ENCODE assay signal across 12 mouse cellular contexts in genomic region chr13:51595404-51595803, GRCm38 (mm10). TPM values are rescaled to one million over a fixed set of nuclear protein-coding genes. Genes with fewer than 3 reads are reported as not detected.
A peak's percentile ranks its signal among the peaks of the same experiment; 100 is the strongest.
DNase-seq lines count a peak whose midpoint lies in the region; ATAC-seq and TF ChIP-seq lines count a peak whose summit lies in the region.
"Had no signal": no experiment of that assay in that cellular context is flagged by ENCODE, and none has a peak within 500 bp of the region (broad histone marks: within the 10 kb centered on the region; RNA-seq: fewer than 3 reads in every experiment).

No protein-coding gene starts in this region.

- H3K4me3 ChIP-seq in kidney, embryonic 15.5 days (replicated peaks), result peak overlapping the region; percentile 48
- peak overlapping the region; percentile 67 for H3K4me3 ChIP-seq in embryonic facial prominence, embryonic 10.5 days
- H3K4me3 ChIP-seq in forebrain, postnatal 0 days (ENCODE audit: low read depth, low read length), result peak overlapping the region; percentile 48
- H3K4me3 ChIP-seq in midbrain, embryonic 12.5 days, result peak overlapping the region; percentile 50

- no peaks in the 10 kb centered on the region; the same call in 1 of the 2 replicates for H3K9me3 ChIP-seq in kidney, embryonic 15.5 days (replicated peaks)
- H3K9me3 ChIP-seq in embryonic facial prominence, embryonic 10.5 days, result no peaks in the 10 kb centered on the region
- no peaks in the 10 kb centered on the region for H3K9me3 ChIP-seq in forebrain, postnatal 0 days (ENCODE audit: low read length)
- H3K9me3 ChIP-seq in midbrain, embryonic 12.5 days, result no peaks in the 10 kb centered on the region

- H3K27ac ChIP-seq in kidney, embryonic 15.5 days, result no peak overlapping the region
- H3K27ac ChIP-seq in embryonic facial prominence, embryonic 10.5 days (replicated peaks), result no peak overlapping the region
- H3K27ac ChIP-seq in forebrain, postnatal 0 days (ENCODE audit: low read depth, low read length), result no peak overlapping the region
- H3K27ac ChIP-seq in midbrain, embryonic 12.5 days (replicated peaks), result no peak overlapping the region

- H3K4me2 ChIP-seq in kidney, embryonic 15.5 days, result peak overlapping the region; percentile 97
- peak overlapping the region; percentile 97 for H3K4me2 ChIP-seq in forebrain, postnatal 0 days (ENCODE audit: low read depth)
- H3K4me2 ChIP-seq in midbrain, embryonic 12.5 days (replicated peaks), result peak overlapping the region; percentile 98

- peak; percentile 40 for ATAC-seq in kidney, embryonic 15.5 days (replicated peaks; ENCODE audit: low FRiP score)
- peak; percentile 1; the same call in 1 of the 2 replicates for ATAC-seq in forebrain, postnatal 0 days
- ATAC-seq in midbrain, embryonic 12.5 days (ENCODE audit: low FRiP score, low read depth), result no peak

- no peaks in the 10 kb centered on the region for H3K36me3 ChIP-seq in kidney, embryonic 15.5 days
- H3K36me3 ChIP-seq in embryonic facial prominence, embryonic 10.5 days (replicated peaks), result no peaks in the 10 kb centered on the region
- H3K36me3 ChIP-seq in forebrain, postnatal 0 days (ENCODE audit: insufficient read depth), result no peaks in the 10 kb centered on the region
- H3K36me3 ChIP-seq in midbrain, embryonic 12.5 days, result no peaks in the 10 kb centered on the region

- 22% methylated on average over 11 of the region's 11 CpGs for WGBS in kidney, embryonic 15.5 days
- WGBS in embryonic facial prominence, embryonic 10.5 days, result 35% methylated on average over 11 of the region's 11 CpGs
- 23% methylated on average over 11 of the region's 11 CpGs for WGBS in forebrain, postnatal 0 days
- 36% methylated on average over 11 of the region's 11 CpGs for WGBS in midbrain, embryonic 12.5 days

- TF ChIP-seq CTCF in forebrain, postnatal 0 days (IDR thresholded peaks at IDR 0.05; ENCODE audit: low read depth), result no peak

- H3K9ac ChIP-seq in kidney, embryonic 15.5 days, result no peak overlapping the region
- peak overlapping the region; percentile 54; the same call in 1 of the 2 replicates for H3K9ac ChIP-seq in forebrain, postnatal 0 days
- H3K9ac ChIP-seq in midbrain, embryonic 12.5 days (replicated peaks), result no peak overlapping the region

- peaks cover 17% of the 10 kb centered on the region for H3K27me3 ChIP-seq in kidney, embryonic 15.5 days
- H3K27me3 ChIP-seq in embryonic facial prominence, embryonic 10.5 days (replicated peaks; ENCODE audit: low read depth, poor library complexity, severe bottlenecking), result peaks cover 39% of the 10 kb centered on the region
- no peaks in the 10 kb centered on the region; the same call in 1 of the 2 replicates for H3K27me3 ChIP-seq in forebrain, postnatal 0 days (ENCODE audit: insufficient read depth, low read length)
- H3K27me3 ChIP-seq in midbrain, embryonic 12.5 days, result peaks cover 21% of the 10 kb centered on the region

- no peak for DNase-seq in kidney, postnatal 14 days
- no peak for DNase-seq in embryonic facial prominence, embryonic 10.5 days (ENCODE audit: low spot score)
- DNase-seq in forebrain, postnatal 0 days, result no peak
- DNase-seq in cerebellum, adult 8-10 months, result no peak
- no peak for DNase-seq in layer of hippocampus, adult 18-20 months (ENCODE audit: low spot score in 2 of 2)
- DNase-seq in spleen, postnatal 36 days (ENCODE audit: low spot score in 2 of 2), result no peak
- DNase-seq: adrenal gland, postnatal 36 days; liver had no signal

- peaks cover 12% of the 10 kb centered on the region for H3K4me1 ChIP-seq in kidney, embryonic 15.5 days
- peaks cover 13% of the 10 kb centered on the region for H3K4me1 ChIP-seq in embryonic facial prominence, embryonic 10.5 days
- no peaks in the 10 kb centered on the region; the same call in 1 of the 2 replicates for H3K4me1 ChIP-seq in forebrain, postnatal 0 days (ENCODE audit: insufficient read depth)
- peaks cover 11% of the 10 kb centered on the region; the same call in 1 of the 2 replicates for H3K4me1 ChIP-seq in midbrain, embryonic 12.5 days

RNA-seq across cellular contexts. Expression of gene Shc3, which starts 26.2 kb away (rescaled TPM):
- 0.18 TPM in 2 replicates for polyA plus RNA-seq in kidney, embryonic 15.5 days (2015; fragmentation: Nextera tagmentation; extraction: Ambion mirVana)
- polyA plus RNA-seq in embryonic facial prominence, embryonic 10.5 days (2016; fragmentation: Nextera tagmentation; extraction: Ambion mirVana), result 0.92 and 0.94 TPM in 2 replicates
- 98.1 and 106 TPM in 2 replicates for total RNA-seq in forebrain, postnatal 0 days (2014; rRNA removed)
- polyA plus RNA-seq in forebrain, postnatal 0 days (2015; fragmentation: Nextera tagmentation; extraction: Ambion mirVana), result 6.8 and 11.6 TPM in 2 replicates
- polyA plus RNA-seq in midbrain, embryonic 12.5 days (2016; fragmentation: Nextera tagmentation; extraction: Ambion mirVana), result 7.9 and 8.3 TPM in 2 replicates
- 100 to 1,000 TPM; 118 to 119 TPM for total RNA-seq in layer of hippocampus, adult 18-20 months (2021)
- total RNA-seq: hematopoietic stem cell, adult 5-6 weeks; MEL had no signal

RNA-seq across cellular contexts. Expression of gene Cks2, which starts 49.6 kb away (rescaled TPM):
- 370 and 419 TPM in 2 replicates for polyA plus RNA-seq in kidney, embryonic 15.5 days (2015; fragmentation: Nextera tagmentation; extraction: Ambion mirVana)
- polyA plus RNA-seq in embryonic facial prominence, embryonic 10.5 days (2016; fragmentation: Nextera tagmentation; extraction: Ambion mirVana), result 384 and 402 TPM in 2 replicates
- total RNA-seq in forebrain, postnatal 0 days (2014; rRNA removed), result 29.1 and 35.7 TPM in 2 replicates
- polyA plus RNA-seq in forebrain, postnatal 0 days (2015; fragmentation: Nextera tagmentation; extraction: Ambion mirVana), result 35.8 and 45.3 TPM in 2 replicates
- polyA plus RNA-seq in midbrain, embryonic 12.5 days (2016; fragmentation: Nextera tagmentation; extraction: Ambion mirVana), result 244 and 257 TPM in 2 replicates
- 1 to 10 TPM; 2.1 to 2.2 TPM for total RNA-seq in layer of hippocampus, adult 18-20 months (2021)

RNA-seq across cellular contexts. Expression of gene Secisbp2, which starts 56.1 kb away (rescaled TPM):
- polyA plus RNA-seq in kidney, embryonic 15.5 days (2015; fragmentation: Nextera tagmentation; extraction: Ambion mirVana), result 26.6 and 31.9 TPM in 2 replicates
- 25.2 and 25.9 TPM in 2 replicates for polyA plus RNA-seq in embryonic facial prominence, embryonic 10.5 days (2016; fragmentation: Nextera tagmentation; extraction: Ambion mirVana)
- total RNA-seq in forebrain, postnatal 0 days (2014; rRNA removed), result 18.1 and 18.7 TPM in 2 replicates
- polyA plus RNA-seq in forebrain, postnatal 0 days (2015; fragmentation: Nextera tagmentation; extraction: Ambion mirVana), result 20.2 and 21.8 TPM in 2 replicates
- polyA plus RNA-seq in midbrain, embryonic 12.5 days (2016; fragmentation: Nextera tagmentation; extraction: Ambion mirVana), result 35.2 and 39.3 TPM in 2 replicates
- 10 to 100 TPM; 17.5 to 18.2 TPM for total RNA-seq in layer of hippocampus, adult 18-20 months (2021)
